Mouse (Mus musculus) C2C12 (cell line): ENCODE measurements around the gene Cd5l. TPM values are rescaled to one million over a fixed set of nuclear protein-coding genes. Genes with fewer than 3 reads are reported as not detected.

Source experiments
- H3K27me3 ChIP-seq: one replicate; pipeline ENCODE4 v1.6.1; 2011; ENCODE audit not compliant: control insufficient read depth, insufficient read depth, insufficient read length
- H3K36me3 ChIP-seq: one replicate; pipeline ENCODE4 v1.6.1; 2011; ENCODE audit not compliant: control insufficient read depth, insufficient read depth
- H3K4me3 ChIP-seq: one replicate; pipeline ENCODE4 v1.5.1; 2011; ENCODE audit warnings: mild to moderate bottlenecking, control low read depth; ENCODE audit not compliant: poor library complexity, insufficient read depth, severe bottlenecking
- H3K79me2 ChIP-seq: one replicate; pipeline ENCODE4 v1.6.1; 2011; ENCODE audit not compliant: control insufficient read depth, insufficient read depth
- H3K79me3 ChIP-seq: one replicate; pipeline ENCODE4 v1.6.1; 2011; ENCODE audit warnings: low read depth, control low read depth
- H3ac ChIP-seq: one replicate; pipeline ENCODE3; 2011; ENCODE audit warnings: low read depth; ENCODE audit not compliant: control insufficient read depth, insufficient read length
- CEBPB ChIP-seq: IDR thresholded peaks from one replicate; pipeline ENCODE4 v1.6.1; 2011; ENCODE audit warnings: low read depth, mild to moderate bottlenecking, control low read depth, moderate library complexity
- CTCF ChIP-seq: IDR thresholded peaks from one replicate; pipeline ENCODE4 v1.5.1; 2011; ENCODE audit not compliant: control insufficient read depth, insufficient read depth, insufficient read length
- FOSL1 ChIP-seq: IDR thresholded peaks from one replicate; pipeline ENCODE4 v1.8.0; 2011; ENCODE audit warnings: mild to moderate bottlenecking, low read length; ENCODE audit not compliant: poor library complexity, insufficient read depth, severe bottlenecking
- MAX ChIP-seq: IDR thresholded peaks from one replicate; pipeline ENCODE4 v1.6.1; 2011; ENCODE audit warnings: mild to moderate bottlenecking, control low read depth
- MYOD1 ChIP-seq: IDR thresholded peaks from one replicate; pipeline ENCODE4 v1.6.1; 2011; ENCODE audit warnings: low read depth; ENCODE audit not compliant: control insufficient read depth, insufficient read length
- MYOG ChIP-seq: IDR thresholded peaks from one replicate; pipeline ENCODE4 v1.6.1; 2011; ENCODE audit not compliant: control insufficient read depth, insufficient read length; ENCODE audit errors: extremely low read depth
- USF1 ChIP-seq: IDR thresholded peaks from one replicate; pipeline ENCODE4 v1.6.1; 2011; ENCODE audit warnings: low read depth, mild to moderate bottlenecking, control low read depth, moderate library complexity
- polyA plus RNA-seq: library from polyadenylated mRNA; unstranded; fragments of >200 nt; fragmentation: generic; extraction: Trizol; gene quantifications from one replicate; pipeline ENCODE4 v1.2.1, GENCODE M21; 2012; ENCODE audit warnings: missing spikeins

The Cd5l gene
- polyA plus RNA-seq, 1 experiment = not detected

DNA sequence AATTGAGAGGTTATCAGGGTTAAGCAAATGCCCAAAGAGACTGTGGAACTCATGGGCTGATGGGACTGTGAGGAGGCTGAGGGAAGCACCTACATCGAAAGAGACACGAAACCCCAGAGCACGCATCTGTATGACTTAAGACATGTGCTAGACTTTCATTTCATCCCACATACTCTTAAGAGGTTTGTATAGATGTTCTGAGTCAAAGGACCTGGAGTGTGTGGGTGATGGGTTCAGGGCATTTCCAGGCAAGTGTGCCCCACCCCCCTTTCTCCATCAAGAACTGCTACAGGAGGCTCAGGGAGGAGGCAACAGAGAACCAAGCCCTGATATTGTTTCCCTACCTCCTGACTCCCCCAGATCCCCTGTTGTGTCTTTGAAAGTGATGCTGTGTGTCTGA is 25.6 kb downstream of the Cd5l start:
- Histone ChIP-seq H3K36me3 (no peaks in the 10 kb centered on the region), H3K4me3 (no peak overlapping the region), H3K79me2 (no peaks in the 10 kb centered on the region), H3K27me3 (peaks cover 6% of the 10 kb centered on the region), H3K79me3 (no peaks in the 10 kb centered on the region), H3ac (no peak overlapping the region)
- TF ChIP-seq CEBPB (no peak), MAX (no peak), USF1 (no peak), MYOD1 (no peak), FOSL1 (no peak), CTCF (no peak), MYOG (no peak)

DNA sequence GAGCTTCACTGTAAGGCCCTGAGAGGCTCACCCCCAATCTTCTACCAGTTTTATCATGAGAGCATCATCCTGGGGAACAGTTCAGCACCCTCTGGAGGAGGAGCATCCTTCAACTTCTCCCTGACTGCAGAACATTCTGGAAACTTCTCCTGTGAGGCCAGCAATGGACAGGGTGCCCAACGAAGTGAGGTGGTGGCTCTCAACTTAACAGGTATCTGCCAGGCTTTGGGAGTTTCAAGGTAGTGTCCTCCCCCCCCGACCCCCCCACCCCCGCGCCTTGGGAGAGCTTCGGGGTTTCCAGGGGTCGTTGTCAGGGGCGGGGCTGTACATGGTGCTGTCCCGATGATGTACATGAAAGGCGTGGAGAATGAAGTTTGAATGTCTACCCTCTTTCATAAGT is 27.4 kb downstream of the Cd5l start:
- Histone ChIP-seq H3K79me2 (no peaks in the 10 kb centered on the region), H3K79me3 (no peaks in the 10 kb centered on the region), H3K4me3 (no peak overlapping the region), H3K27me3 (peaks cover 6% of the 10 kb centered on the region), H3K36me3 (no peaks in the 10 kb centered on the region), H3ac (no peak overlapping the region)
- TF ChIP-seq MYOD1 (no peak), CEBPB (no peak), CTCF (no peak), FOSL1 (no peak), MAX (no peak), USF1 (no peak), MYOG (no peak)

DNA sequence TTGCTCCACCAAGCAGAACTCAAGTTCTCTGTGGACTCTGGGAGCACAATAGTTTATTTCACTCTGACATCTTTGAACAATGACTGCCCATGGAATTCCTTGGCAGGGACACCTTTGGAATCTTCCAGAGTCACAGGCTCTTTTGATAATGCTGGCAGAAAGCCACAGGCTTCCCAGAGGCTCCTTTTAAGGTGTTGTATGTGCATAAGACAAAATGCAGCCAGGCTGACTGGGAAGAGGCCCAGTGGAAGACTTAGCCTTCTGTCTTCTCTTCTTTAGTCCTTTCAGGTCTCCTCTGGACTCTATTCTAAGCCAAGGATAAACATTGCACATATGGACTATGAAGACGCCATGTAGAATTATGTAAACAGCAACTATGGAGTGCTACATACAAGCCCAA is 33.3 kb downstream of the Cd5l start:
- no peak overlapping the region for H3K4me3 ChIP-seq
- TF ChIP-seq MAX = no peak
- TF ChIP-seq MYOG = no peak
- no peak for TF ChIP-seq FOSL1
- TF ChIP-seq CEBPB = no peak
- TF ChIP-seq CTCF = no peak
- no peak for TF ChIP-seq USF1
- no peak for TF ChIP-seq MYOD1
- no peaks in the 10 kb centered on the region for H3K79me3 ChIP-seq
- no peaks in the 10 kb centered on the region for H3K79me2 ChIP-seq
- no peak overlapping the region for H3ac ChIP-seq
- peaks cover 3% of the 10 kb centered on the region for H3K27me3 ChIP-seq
- H3K36me3 ChIP-seq = no peaks in the 10 kb centered on the region

DNA sequence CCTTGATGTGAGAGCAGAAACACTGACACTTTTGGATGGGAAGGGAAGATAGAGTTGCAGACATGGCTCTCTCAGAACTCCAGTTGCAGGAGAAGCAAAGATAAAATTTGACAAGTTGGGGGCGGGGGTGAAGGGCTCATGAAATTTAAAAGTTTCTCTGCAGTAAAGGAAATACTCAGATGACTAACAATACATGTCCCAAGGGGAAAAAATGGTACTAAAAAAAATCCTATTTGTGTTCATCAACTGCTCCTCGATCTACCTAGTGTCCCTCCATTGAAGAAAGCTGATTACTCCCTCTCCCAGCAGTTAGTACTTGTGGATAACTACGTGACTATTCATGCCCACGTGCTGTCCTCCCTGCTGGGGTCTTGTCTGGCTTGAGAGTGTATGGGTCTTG is 41.1 kb downstream of the Cd5l start:
- H3K36me3 ChIP-seq = no peaks in the 10 kb centered on the region
- no peak for TF ChIP-seq MYOG
- no peak for TF ChIP-seq MYOD1
- no peak for TF ChIP-seq FOSL1
- TF ChIP-seq USF1 = no peak
- TF ChIP-seq MAX = no peak
- TF ChIP-seq CEBPB = no peak
- TF ChIP-seq CTCF = no peak
- H3K4me3 ChIP-seq = no peak overlapping the region
- H3K79me3 ChIP-seq = no peaks in the 10 kb centered on the region
- no peaks in the 10 kb centered on the region for H3K27me3 ChIP-seq
- no peaks in the 10 kb centered on the region for H3K79me2 ChIP-seq
- no peak overlapping the region for H3ac ChIP-seq

DNA sequence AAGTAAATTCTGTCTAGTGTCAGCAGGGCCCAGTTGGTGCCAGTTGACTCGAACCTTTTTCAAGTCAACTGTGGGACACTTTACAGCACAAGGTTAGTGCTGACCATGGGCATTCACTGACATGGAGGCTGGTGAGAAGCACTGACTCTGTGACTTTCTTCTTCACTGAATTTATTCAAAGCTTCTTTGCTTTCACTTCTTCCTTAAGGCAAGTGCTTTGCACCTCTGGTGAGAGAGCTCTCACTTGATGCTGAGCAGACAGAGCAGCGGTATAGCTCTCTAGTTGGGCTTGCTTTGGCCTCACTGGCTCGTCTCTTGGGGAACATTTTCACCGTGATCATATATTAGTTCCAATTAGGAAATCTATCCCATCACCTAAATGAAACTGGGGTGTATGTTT is 42.2 kb downstream of the Cd5l start:
- H3K79me3 ChIP-seq = no peaks in the 10 kb centered on the region
- no peak for TF ChIP-seq FOSL1
- TF ChIP-seq MYOG = no peak
- TF ChIP-seq CEBPB = no peak
- no peak for TF ChIP-seq MAX
- no peak for TF ChIP-seq USF1
- TF ChIP-seq CTCF = no peak
- no peak for TF ChIP-seq MYOD1
- no peaks in the 10 kb centered on the region for H3K27me3 ChIP-seq
- no peaks in the 10 kb centered on the region for H3K79me2 ChIP-seq
- H3K4me3 ChIP-seq = no peak overlapping the region
- H3K36me3 ChIP-seq = no peaks in the 10 kb centered on the region
- H3ac ChIP-seq = no peak overlapping the region

GRCm38 (mm10) chr3:87401321-87401720 is 43.6 kb downstream of the Cd5l start:
- no peaks in the 10 kb centered on the region for H3K36me3 ChIP-seq
- no peaks in the 10 kb centered on the region for H3K27me3 ChIP-seq
- TF ChIP-seq CTCF (no peak), CEBPB (no peak), MAX (no peak)
- no peak overlapping the region for H3ac ChIP-seq
- H3K79me3 ChIP-seq = no peaks in the 10 kb centered on the region
- H3K4me3 ChIP-seq = no peak overlapping the region
- H3K79me2 ChIP-seq = no peaks in the 10 kb centered on the region
